Mouse (Mus musculus): Measurements from ENCODE around the gene Gramd1b.

DNA sequence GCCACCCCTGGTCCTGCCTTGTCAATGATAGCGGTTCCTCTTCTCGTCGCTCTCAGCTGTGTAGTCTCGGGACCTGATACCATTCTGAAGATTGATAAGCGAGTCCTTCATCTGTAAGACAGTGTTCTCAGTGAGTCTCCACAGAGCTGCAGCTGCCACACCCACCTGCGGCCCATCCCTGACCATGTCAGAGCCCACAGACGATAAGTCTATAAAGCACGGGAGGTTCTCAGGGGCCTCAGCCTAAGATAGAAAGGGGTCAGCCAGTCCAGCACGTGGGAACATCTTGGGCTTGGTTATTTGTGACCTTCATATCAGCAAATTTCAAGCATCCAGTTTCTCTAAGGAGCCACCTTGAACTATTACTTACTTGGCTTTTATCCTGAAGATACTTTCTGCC is 233.2 kb downstream of the Gramd1b start:
- TF ChIP-seq CTCF (IDR thresholded peaks at IDR 0.05): no peak
- no peak for TF ChIP-seq EP300 (IDR thresholded peaks at IDR 0.05)
